Mouse (Mus musculus): ENCODE data around the gene Cntrob. TPM values are rescaled to one million over a fixed set of nuclear protein-coding genes. Genes with fewer than 3 reads are reported as not detected.
A peak's percentile ranks its signal among the peaks of the same experiment; 100 is the strongest.

The Cntrob gene
- polyA plus RNA-seq, 1 experiment from 2014 or later, result 26.4 TPM

GRCm38 (mm10) chr11:69257807-69258206, 65.8 kb downstream of the Cntrob start:
- H3K9ac ChIP-seq, result no peak overlapping the region
- ATAC-seq (ENCODE audit: low FRiP score, low read depth), result no peak
- no peak overlapping the region for H3K27ac ChIP-seq
- WGBS, result 55% methylated on average over 4 of the region's 4 CpGs
- no peak overlapping the region for H3K4me2 ChIP-seq (replicated peaks)
- H3K9me3 ChIP-seq, result no peaks in the 10 kb centered on the region
- no peak overlapping the region for H3K4me3 ChIP-seq
- 0 out of 2 replicates have a peak, but pooled peaks cover 4% of the 10 kb centered on the region for H3K27me3 ChIP-seq
- 0 out of 2 replicates have a peak, but pooled peaks cover 6% of the 10 kb centered on the region for H3K4me1 ChIP-seq
- H3K36me3 ChIP-seq, result no peaks in the 10 kb centered on the region

GRCm38 (mm10) chr11:69257072-69257471, 66.5 kb downstream of the Cntrob start:
- 0 out of 2 replicates have a peak, but pooled peaks cover 8% of the 10 kb centered on the region for H3K4me1 ChIP-seq
- ATAC-seq (ENCODE audit: low FRiP score, low read depth), result no peak
- H3K36me3 ChIP-seq, result no peaks in the 10 kb centered on the region
- no peaks in the 10 kb centered on the region for H3K9me3 ChIP-seq
- no peak overlapping the region for H3K9ac ChIP-seq
- no peak overlapping the region for H3K27ac ChIP-seq
- WGBS, result 52% methylated on average over 2 of the region's 2 CpGs
- H3K27me3 ChIP-seq, result 0 out of 2 replicates have a peak, but pooled peaks cover 4% of the 10 kb centered on the region
- H3K4me3 ChIP-seq, result no peak overlapping the region
- H3K4me2 ChIP-seq (replicated peaks), result no peak overlapping the region

GRCm38 (mm10) chr11:69254808-69255207, 68.8 kb downstream of the Cntrob start:
- Histone ChIP-seq H3K27ac (no peak overlapping the region), H3K4me3 (no peak overlapping the region), H3K36me3 (no peaks in the 10 kb centered on the region), H3K27me3 (0 out of 2 replicates have a peak, but pooled peaks cover 4% of the 10 kb centered on the region), H3K9ac (no peak overlapping the region), H3K4me1 (0 out of 2 replicates have a peak, but pooled peaks cover 16% of the 10 kb centered on the region), H3K9me3 (no peaks in the 10 kb centered on the region), H3K4me2 (replicated peaks) (no peak overlapping the region)
- ATAC-seq (ENCODE audit: low FRiP score, low read depth), result peak; percentile 45; the same call in 1 of the 2 replicates
- whole genome bisulfite sequencing, result 80% methylated on average over 5 of the region's 5 CpGs

GRCm38 (mm10) chr11:69253131-69253530, 70.4 kb downstream of the Cntrob start:
- H3K36me3 ChIP-seq, result no peaks in the 10 kb centered on the region
- no peak for ATAC-seq (ENCODE audit: low FRiP score, low read depth)
- H3K4me3 ChIP-seq, result no peak overlapping the region
- whole genome bisulfite sequencing, result 22% methylated on average over 9 of the region's 9 CpGs
- no peak overlapping the region for H3K9ac ChIP-seq
- peak overlapping the region; percentile 28; the same call in 1 of the 2 replicates for H3K27ac ChIP-seq
- 0 out of 2 replicates have a peak, but pooled peaks cover 16% of the 10 kb centered on the region for H3K4me1 ChIP-seq
- no peaks in the 10 kb centered on the region for H3K9me3 ChIP-seq
- peak overlapping the region; percentile 16; the same call in 1 of the 2 replicates for H3K4me2 ChIP-seq (replicated peaks)
- peaks cover 5% of the 10 kb centered on the region; the same call in 1 of the 2 replicates for H3K27me3 ChIP-seq

GRCm38 (mm10) chr11:69251953-69252352, 71.6 kb downstream of the Cntrob start:
- Histone ChIP-seq H3K4me1 (0 out of 2 replicates have a peak, but pooled peaks cover 16% of the 10 kb centered on the region), H3K36me3 (no peaks in the 10 kb centered on the region), H3K4me3 (no peak overlapping the region), H3K27me3 (peaks cover 15% of the 10 kb centered on the region), H3K27ac (peak overlapping the region; percentile 52; the same call in 1 of the 2 replicates), H3K9me3 (no peaks in the 10 kb centered on the region), H3K4me2 (replicated peaks) (no peak overlapping the region), H3K9ac (no peak overlapping the region)
- WGBS, result 61% methylated on average over 7 of the region's 7 CpGs
- ATAC-seq (ENCODE audit: low FRiP score, low read depth), result no peak

GRCm38 (mm10) chr11:69251135-69251842, 72.3 kb downstream of the Cntrob start:
- H3K9ac ChIP-seq, result no peak overlapping the region
- H3K4me1 ChIP-seq, result peaks cover 16% of the 10 kb centered on the region; the same call in 1 of the 2 replicates
- no peaks in the 10 kb centered on the region for H3K9me3 ChIP-seq
- H3K4me2 ChIP-seq (replicated peaks), result no peak overlapping the region
- WGBS, result 61% methylated on average over 14 of the region's 14 CpGs
- 0 out of 2 replicates have a peak overlapping the region, but pooled peaks have one; percentile 33 for H3K27ac ChIP-seq
- H3K4me3 ChIP-seq, result no peak overlapping the region
- no peaks in the 10 kb centered on the region for H3K36me3 ChIP-seq
- peaks cover 12% of the 10 kb centered on the region for H3K27me3 ChIP-seq
- no peak for ATAC-seq (ENCODE audit: low FRiP score, low read depth)

GRCm38 (mm10) chr11:69250106-69250505, 73.5 kb downstream of the Cntrob start:
- H3K36me3 ChIP-seq, result no peaks in the 10 kb centered on the region
- ATAC-seq (ENCODE audit: low FRiP score, low read depth), result no peak
- H3K4me1 ChIP-seq, result peaks cover 23% of the 10 kb centered on the region; the same call in 1 of the 2 replicates
- no peak overlapping the region for H3K4me2 ChIP-seq (replicated peaks)
- H3K4me3 ChIP-seq, result no peak overlapping the region
- peaks cover 12% of the 10 kb centered on the region for H3K27me3 ChIP-seq
- no peaks in the 10 kb centered on the region for H3K9me3 ChIP-seq
- 74% methylated on average over 5 of the region's 5 CpGs for WGBS
- no peak overlapping the region for H3K27ac ChIP-seq
- no peak overlapping the region for H3K9ac ChIP-seq

Other genes with a start within 250 kb of the Cntrob start
- gene Vamp2, start 235.3 kb downstream of the Cntrob start, polyA plus RNA-seq (2015; fragmentation: Nextera tagmentation; extraction: Ambion mirVana), result 82.8 and 88.6 TPM in 2 replicates
- gene Per1, start 228.6 kb downstream of the Cntrob start, polyA plus RNA-seq (2015; fragmentation: Nextera tagmentation; extraction: Ambion mirVana), result 9.3 and 12.0 TPM in 2 replicates
- 0.74 and 1.2 TPM in 2 replicates for gene Hes7, start 203.4 kb downstream of the Cntrob start, polyA plus RNA-seq (2015; fragmentation: Nextera tagmentation; extraction: Ambion mirVana)
- 0.52 and 0.55 TPM in 2 replicates for gene 9130213A22Rik, start 201.2 kb downstream of the Cntrob start, polyA plus RNA-seq (2015; fragmentation: Nextera tagmentation; extraction: Ambion mirVana)
- gene Aloxe3, start 197.9 kb downstream of the Cntrob start, polyA plus RNA-seq (2015; fragmentation: Nextera tagmentation; extraction: Ambion mirVana), result 1.6 TPM in 2 replicates
- 0.22 and 0.25 TPM in 2 replicates for gene Alox12b, start 166.8 kb downstream of the Cntrob start, polyA plus RNA-seq (2015; fragmentation: Nextera tagmentation; extraction: Ambion mirVana)
- gene Alox8, start 125.9 kb downstream of the Cntrob start, polyA plus RNA-seq (2015; fragmentation: Nextera tagmentation; extraction: Ambion mirVana), result 0.08 and 0.09 TPM in 2 replicates
- gene Gucy2e, start 86.7 kb downstream of the Cntrob start, polyA plus RNA-seq (2015; fragmentation: Nextera tagmentation; extraction: Ambion mirVana), result 0.09 and 0.25 TPM in 2 replicates
- gene Trappc1, start 205 bp upstream of the Cntrob start, polyA plus RNA-seq (2015; fragmentation: Nextera tagmentation; extraction: Ambion mirVana), result 153 and 162 TPM in 2 replicates
- 2.4 and 2.8 TPM in 2 replicates for gene Kcnab3, start 2.5 kb upstream of the Cntrob start, polyA plus RNA-seq (2015; fragmentation: Nextera tagmentation; extraction: Ambion mirVana)
- gene Rnf227, start 16.7 kb upstream of the Cntrob start, polyA plus RNA-seq (2015; fragmentation: Nextera tagmentation; extraction: Ambion mirVana), result 24.6 and 24.9 TPM in 2 replicates
- gene Chd3, start 45.6 kb upstream of the Cntrob start, polyA plus RNA-seq (2015; fragmentation: Nextera tagmentation; extraction: Ambion mirVana), result 117 and 119 TPM in 2 replicates
- gene Naa38, start 71.7 kb upstream of the Cntrob start, polyA plus RNA-seq (2015; fragmentation: Nextera tagmentation; extraction: Ambion mirVana), result 127 and 137 TPM in 2 replicates
- gene Cyb5d1, start 71.9 kb upstream of the Cntrob start, polyA plus RNA-seq (2015; fragmentation: Nextera tagmentation; extraction: Ambion mirVana), result 35.6 and 38.1 TPM in 2 replicates
- 24.0 and 25.6 TPM in 2 replicates for gene Tmem88, start 74.5 kb upstream of the Cntrob start, polyA plus RNA-seq (2015; fragmentation: Nextera tagmentation; extraction: Ambion mirVana)
- gene Kdm6b, start 89.9 kb upstream of the Cntrob start, polyA plus RNA-seq (2015; fragmentation: Nextera tagmentation; extraction: Ambion mirVana), result 47.3 and 49.3 TPM in 2 replicates
- gene Dnah2, start 225.3 kb upstream of the Cntrob start, polyA plus RNA-seq (2015; fragmentation: Nextera tagmentation; extraction: Ambion mirVana), result 2.2 and 2.4 TPM in 2 replicates
- 45.8 and 47.6 TPM in 2 replicates for gene Efnb3, start 236.4 kb upstream of the Cntrob start, polyA plus RNA-seq (2015; fragmentation: Nextera tagmentation; extraction: Ambion mirVana)

Data from limb, embryonic 13.5 days (tissue).